Mouse (Mus musculus) hindbrain, embryonic 10.5 days (tissue): Measurements from ENCODE around the gene Krr1. TPM values are rescaled to one million over a fixed set of nuclear protein-coding genes. Genes with fewer than 3 reads are reported as not detected.

ENCODE experiments used
- DNase-seq: peaks from one replicate; pipeline ENCODE4 v3.0.0-alpha.2; 2017; ENCODE audit warnings: low spot score
- H3K27ac ChIP-seq: fragments of 300-500 bp; sonication (generic); 2 replicates; pipeline ENCODE4 v1.5.1; 2016; ENCODE audit warnings: mild to moderate bottlenecking, moderate library complexity
- H3K27me3 ChIP-seq: fragments of 300-500 bp; sonication (generic); 2 replicates; pipeline ENCODE4 v1.6.1; 2016; ENCODE audit warnings: mild to moderate bottlenecking; ENCODE audit not compliant: poor library complexity, insufficient read depth, severe bottlenecking
- H3K36me3 ChIP-seq: fragments of 300-500 bp; sonication (generic); 2 replicates; pipeline ENCODE4 v1.6.1; 2016; ENCODE audit warnings: mild to moderate bottlenecking, moderate library complexity
- H3K4me1 ChIP-seq: fragments of 300-500 bp; sonication (generic); replicated peaks from 2 replicates; pipeline ENCODE4 v1.6.1; 2016; ENCODE audit warnings: mild to moderate bottlenecking
- H3K4me3 ChIP-seq: fragments of 300-500 bp; sonication (generic); 2 replicates; pipeline ENCODE4 v1.5.1; 2016; ENCODE audit warnings: mild to moderate bottlenecking, moderate library complexity
- H3K9me3 ChIP-seq: fragments of 300-500 bp; sonication (generic); 2 replicates; pipeline ENCODE4 v1.6.1; 2016; ENCODE audit warnings: mild to moderate bottlenecking, moderate library complexity
- WGBS: fragments of 180-500 bp; shearing (Covaris S2); methylation state at CpG from one replicate; pipeline ENCODE4 v1.1.7; 2016; 5-methylcytosine and 5-hydroxymethylcytosine counted together
- polyA plus RNA-seq: library from polyadenylated mRNA; unstranded; fragments of >200 nt; fragmentation: Nextera tagmentation; extraction: Ambion mirVana; gene quantifications from 2 replicates; pipeline ENCODE4 v1.2.1, GENCODE M21; 2016

Gene Krr1
- 42.9 and 55.4 TPM in 2 replicates for polyA plus RNA-seq

- Histone ChIP-seq H3K4me3 (peak within 1 kb of the TSS; percentile 92), H3K9me3 (no peaks in the 10 kb centered on the region), H3K27me3 (no peaks in the 10 kb centered on the region), H3K27ac (peak within 1 kb of the TSS; percentile 89), H3K4me1 (peaks cover 9% of the 10 kb centered on the region), H3K36me3 (peaks cover 21% of the 10 kb centered on the region)
- WGBS = under 1% methylated on average over 51 of the region's 51 CpGs
- peak; percentile 94 for DNase-seq
Measured at GRCm38 (mm10) chr10:111972542-111973361, at the start of gene Krr1. Krr1 (plus strand) TSS chr10:111972664.

- peaks cover 9% of the 10 kb centered on the region; the same call in 1 of the 2 replicates for H3K27me3 ChIP-seq
- WGBS = 84% methylated on average over 4 of the region's 4 CpGs
- no peaks in the 10 kb centered on the region for H3K9me3 ChIP-seq
- no peak for DNase-seq
- no peaks in the 10 kb centered on the region for H3K36me3 ChIP-seq
- H3K27ac ChIP-seq = no peak overlapping the region
- H3K4me3 ChIP-seq = no peak overlapping the region
- peaks cover 33% of the 10 kb centered on the region for H3K4me1 ChIP-seq
Measured at GRCm38 (mm10) chr10:111923503-111924135, 48.8 kb upstream of the Krr1 start.

- H3K36me3 ChIP-seq = no peaks in the 10 kb centered on the region
- DNase-seq = peak; percentile 12
- no peak overlapping the region for H3K4me3 ChIP-seq
- peaks cover 38% of the 10 kb centered on the region for H3K4me1 ChIP-seq
- H3K27me3 ChIP-seq = peaks cover 9% of the 10 kb centered on the region; the same call in 1 of the 2 replicates
- peak overlapping the region; percentile 85 for H3K27ac ChIP-seq
- WGBS = 37% methylated on average over 3 of the region's 3 CpGs
- H3K9me3 ChIP-seq = no peaks in the 10 kb centered on the region
Measured at GRCm38 (mm10) chr10:111924141-111924540, 48.3 kb upstream of the Krr1 start.

- Histone ChIP-seq H3K9me3 (no peaks in the 10 kb centered on the region), H3K36me3 (no peaks in the 10 kb centered on the region), H3K27ac (peak overlapping the region; percentile 85), H3K4me3 (peak overlapping the region; percentile 18; the same call in 1 of the 2 replicates), H3K4me1 (peaks cover 41% of the 10 kb centered on the region), H3K27me3 (peaks cover 9% of the 10 kb centered on the region)
- peak; percentile 12 for DNase-seq
- 48% methylated on average over 12 of the region's 12 CpGs for WGBS
Measured at GRCm38 (mm10) chr10:111924716-111925488, 47.6 kb upstream of the Krr1 start.

- 2% methylated on average over 10 of the region's 10 CpGs for WGBS
Measured at GRCm38 (mm10) chr10:111925489-111925860, 47.0 kb upstream of the Krr1 start.

GRCm38 (mm10) chr10:111932621-111933345 is 39.7 kb upstream of the Krr1 start:
- Histone ChIP-seq H3K4me3 (no peak overlapping the region), H3K36me3 (no peaks in the 10 kb centered on the region), H3K4me1 (peaks cover 44% of the 10 kb centered on the region), H3K27ac (no peak overlapping the region), H3K9me3 (no peaks in the 10 kb centered on the region), H3K27me3 (peaks cover 5% of the 10 kb centered on the region; the same call in 1 of the 2 replicates)
- WGBS = 47% methylated on average over 11 of the region's 11 CpGs
- peak; percentile 16 for DNase-seq

More at GRCm38 (mm10) chr10:111925489-111925860, 47.0 kb upstream of the Krr1 start:
- Histone ChIP-seq H3K27ac (peak overlapping the region; percentile 85), H3K36me3 (no peaks in the 10 kb centered on the region), H3K9me3 (no peaks in the 10 kb centered on the region), H3K4me3 (peak overlapping the region; percentile 18; the same call in 1 of the 2 replicates), H3K4me1 (peaks cover 41% of the 10 kb centered on the region), H3K27me3 (peaks cover 14% of the 10 kb centered on the region)
- peak; percentile 91 for DNase-seq

- no peak for DNase-seq
- peaks cover 28% of the 10 kb centered on the region for H3K4me1 ChIP-seq
- H3K4me3 ChIP-seq = no peak overlapping the region
- H3K36me3 ChIP-seq = no peaks in the 10 kb centered on the region
- no peaks in the 10 kb centered on the region for H3K9me3 ChIP-seq
- 87% methylated on average over 2 of the region's 2 CpGs for WGBS
- peaks cover 2% of the 10 kb centered on the region; the same call in 1 of the 2 replicates for H3K27me3 ChIP-seq
- no peak overlapping the region for H3K27ac ChIP-seq
Measured at GRCm38 (mm10) chr10:111935207-111935606, 37.3 kb upstream of the Krr1 start.

GRCm38 (mm10) chr10:111936021-111936420 is 36.4 kb upstream of the Krr1 start:
- no peak for DNase-seq
- 87% methylated on average over 4 of the region's 4 CpGs for WGBS
- no peaks in the 10 kb centered on the region for H3K27me3 ChIP-seq

GRCm38 (mm10) chr10:111936491-111937145 is 35.8 kb upstream of the Krr1 start:
- peaks cover 25% of the 10 kb centered on the region for H3K4me1 ChIP-seq
- H3K36me3 ChIP-seq = no peaks in the 10 kb centered on the region
- no peak for DNase-seq
- H3K27me3 ChIP-seq = no peaks in the 10 kb centered on the region
- H3K4me3 ChIP-seq = no peak overlapping the region
- H3K27ac ChIP-seq = peak overlapping the region; percentile 23; the same call in 1 of the 2 replicates
- no peaks in the 10 kb centered on the region for H3K9me3 ChIP-seq
- WGBS = 51% methylated on average over 13 of the region's 13 CpGs

More at GRCm38 (mm10) chr10:111936021-111936420, 36.4 kb upstream of the Krr1 start:
- Histone ChIP-seq H3K4me3 (no peak overlapping the region), H3K36me3 (no peaks in the 10 kb centered on the region), H3K4me1 (peaks cover 28% of the 10 kb centered on the region), H3K27ac (no peak overlapping the region), H3K9me3 (no peaks in the 10 kb centered on the region)

- H3K4me3 ChIP-seq = no peak overlapping the region
- H3K36me3 ChIP-seq = no peaks in the 10 kb centered on the region
- peaks cover 23% of the 10 kb centered on the region for H3K4me1 ChIP-seq
- no peaks in the 10 kb centered on the region for H3K9me3 ChIP-seq
- no peak overlapping the region for H3K27ac ChIP-seq
- no peak for DNase-seq
- 83% methylated on average over 5 of the region's 5 CpGs for WGBS
- H3K27me3 ChIP-seq = no peaks in the 10 kb centered on the region
Measured at GRCm38 (mm10) chr10:111937146-111937534, 35.3 kb upstream of the Krr1 start.

- WGBS = 87% methylated on average over 7 of the region's 7 CpGs
Measured at GRCm38 (mm10) chr10:111943026-111943425, 29.4 kb upstream of the Krr1 start.

More at GRCm38 (mm10) chr10:111943026-111943425, 29.4 kb upstream of the Krr1 start:
- Histone ChIP-seq H3K4me3 (no peak overlapping the region), H3K36me3 (no peaks in the 10 kb centered on the region), H3K27ac (no peak overlapping the region), H3K9me3 (no peaks in the 10 kb centered on the region), H3K4me1 (no peaks in the 10 kb centered on the region), H3K27me3 (no peaks in the 10 kb centered on the region)
- DNase-seq = no peak
